Mouse (Mus musculus) mouse embryonic stem cell (cell line): ENCODE data around the gene Tbx2.

ENCODE experiments used
- in situ Hi-C, 2 experiments: fragments of 300-500 bp; cut with MboI; formaldehyde crosslinking; loops; 1 replicate in 1 of 2; 3 replicates in 1 of 2; pipeline ENCODE4 v1.14.3; 2019 to 2020; ENCODE audit warnings: low sequenced_read_pairs in 2 of 2, low pct_unique_long_range_greater_than_20kb in 1 of 2, mixed read lengths in 1 of 2; ENCODE audit not compliant: unreplicated experiment in 1 of 2

Gene Tbx2

DNA sequence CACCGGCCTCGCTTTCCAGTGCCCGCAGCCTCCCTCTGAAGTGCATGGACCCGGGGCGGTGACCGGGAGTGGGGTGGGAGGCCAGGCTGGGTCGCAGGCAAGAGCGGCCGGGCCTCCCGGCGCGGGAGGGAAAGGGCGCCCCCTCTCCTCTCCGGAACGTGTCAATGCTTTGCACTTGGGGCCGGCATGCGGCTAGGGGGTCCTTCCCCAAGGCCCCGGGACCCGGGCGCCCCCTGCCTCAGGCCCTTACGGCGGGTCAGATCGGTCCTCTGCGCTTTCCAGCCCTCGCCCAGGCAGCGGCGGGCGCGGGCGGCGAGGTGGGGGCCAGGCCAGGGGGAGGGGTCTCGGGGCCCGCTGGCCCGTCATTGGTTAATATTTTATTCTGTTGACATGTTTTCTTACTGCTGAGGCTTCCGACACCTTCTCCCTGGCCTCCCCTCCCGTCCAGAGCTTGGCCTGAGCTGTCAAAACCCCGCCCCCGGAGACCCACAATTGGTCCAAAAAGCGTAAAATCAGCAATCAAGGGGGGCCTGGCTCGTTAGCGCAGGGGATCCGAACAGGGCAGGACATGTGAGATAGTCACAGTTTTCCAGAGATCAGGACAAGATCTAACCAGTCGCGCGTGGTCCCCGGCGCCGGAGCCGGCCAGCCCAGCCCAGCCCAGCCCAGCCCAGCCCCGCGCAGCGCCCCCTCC, at the start of gene Tbx2:
Gene Tbx2 (plus strand): TSS at position 321 of the 694 bp plus-strand sequence.
- in situ Hi-C loops, result loop anchor here (10.0 to 25.0 kb wide), 2 partner anchors 445 to 1308 kb away; partner anchors contain the start of gene Lhx1 (in 1 of the 2)

DNA sequence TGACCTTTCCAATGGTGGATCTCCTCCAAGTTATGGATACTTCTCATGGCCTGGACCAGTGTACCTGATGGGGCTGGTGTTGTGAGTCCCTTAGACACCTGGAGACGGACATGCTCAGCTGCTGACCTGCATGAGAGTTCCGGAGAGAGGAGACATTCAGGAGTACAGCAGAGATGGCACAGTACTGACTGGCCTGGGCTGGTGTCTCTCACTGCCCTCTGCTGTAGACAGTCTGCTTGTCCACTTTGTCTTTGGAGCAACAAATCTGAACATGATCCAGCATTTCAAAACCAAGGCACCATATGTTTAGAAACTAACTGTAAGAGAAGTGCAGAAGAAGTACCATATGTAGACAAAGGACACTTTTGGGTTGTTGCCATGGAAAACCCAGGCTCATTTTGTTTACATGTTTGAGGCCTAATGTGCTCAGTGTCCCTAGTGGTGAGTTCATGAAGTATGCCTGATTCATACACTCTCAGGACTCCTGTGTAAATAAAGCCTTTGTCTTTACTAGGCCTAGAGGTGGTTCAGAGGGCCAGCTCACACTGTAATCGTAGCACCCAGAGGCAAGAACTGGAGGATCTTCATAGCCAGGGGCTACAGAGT, 46.1 kb upstream of the Tbx2 start:
- in situ Hi-C loops, result no loop called here

DNA sequence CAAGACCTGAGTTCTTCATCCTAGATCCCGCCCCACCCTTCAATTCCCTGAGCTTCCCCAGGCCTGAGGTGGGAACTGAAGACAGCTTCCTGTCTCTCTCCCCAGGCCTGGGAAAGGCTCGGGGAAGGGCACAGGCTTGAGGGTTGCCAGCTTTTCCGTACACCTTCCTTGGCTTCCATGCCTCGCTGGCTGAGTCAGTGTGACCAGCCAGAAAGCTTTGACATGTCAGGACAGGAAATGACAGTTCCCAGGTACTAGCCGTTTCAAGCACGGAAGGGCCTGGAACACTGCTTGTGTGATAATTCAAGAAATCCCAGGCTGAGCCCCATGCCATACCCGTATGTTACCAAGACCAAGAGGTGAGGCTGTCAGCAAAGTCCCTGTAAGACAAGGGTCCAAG, 42.6 kb upstream of the Tbx2 start:
- in situ Hi-C loops, result no loop called here

DNA sequence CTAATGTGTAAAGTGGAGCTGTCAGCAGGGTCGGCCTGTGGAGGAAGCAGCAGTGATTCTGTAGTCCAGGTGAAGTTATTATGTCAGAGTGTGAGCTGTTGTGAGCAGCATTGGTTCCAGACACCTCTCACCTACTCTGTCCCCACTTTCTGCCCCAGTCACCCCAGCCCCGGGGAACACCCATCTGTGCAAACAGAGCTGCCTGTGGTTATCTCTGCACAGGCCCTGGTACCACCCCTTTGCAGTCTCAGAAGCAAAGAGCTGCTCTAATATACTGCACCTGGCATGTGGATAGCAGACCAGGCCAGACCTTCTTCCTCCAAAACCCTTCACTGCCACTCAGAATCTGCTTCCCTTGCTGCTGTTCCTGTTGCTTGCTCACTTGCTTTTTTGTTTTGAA, 42.1 kb upstream of the Tbx2 start:
- in situ Hi-C loops, result no loop called here

DNA sequence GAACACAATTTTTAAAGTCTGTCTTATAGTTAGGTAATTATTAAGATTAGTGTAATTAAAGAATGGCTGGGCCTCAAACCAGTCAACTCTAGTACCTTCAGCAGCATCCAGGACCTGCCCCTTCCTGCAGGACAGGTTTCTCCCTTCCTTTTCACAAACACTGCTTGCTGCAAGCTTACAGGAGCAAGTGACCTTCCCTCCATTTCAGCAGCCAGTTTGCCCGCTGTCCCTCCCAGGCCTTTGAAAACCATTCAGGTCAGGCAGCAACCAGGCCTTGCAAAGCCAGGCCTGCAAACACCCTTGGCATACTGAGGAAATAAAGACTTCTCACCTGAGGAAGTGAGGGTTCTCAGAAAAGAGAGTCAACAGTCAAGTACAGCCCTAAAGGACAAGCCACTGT, 41.1 kb upstream of the Tbx2 start:
- in situ Hi-C loops, result no loop called here

DNA sequence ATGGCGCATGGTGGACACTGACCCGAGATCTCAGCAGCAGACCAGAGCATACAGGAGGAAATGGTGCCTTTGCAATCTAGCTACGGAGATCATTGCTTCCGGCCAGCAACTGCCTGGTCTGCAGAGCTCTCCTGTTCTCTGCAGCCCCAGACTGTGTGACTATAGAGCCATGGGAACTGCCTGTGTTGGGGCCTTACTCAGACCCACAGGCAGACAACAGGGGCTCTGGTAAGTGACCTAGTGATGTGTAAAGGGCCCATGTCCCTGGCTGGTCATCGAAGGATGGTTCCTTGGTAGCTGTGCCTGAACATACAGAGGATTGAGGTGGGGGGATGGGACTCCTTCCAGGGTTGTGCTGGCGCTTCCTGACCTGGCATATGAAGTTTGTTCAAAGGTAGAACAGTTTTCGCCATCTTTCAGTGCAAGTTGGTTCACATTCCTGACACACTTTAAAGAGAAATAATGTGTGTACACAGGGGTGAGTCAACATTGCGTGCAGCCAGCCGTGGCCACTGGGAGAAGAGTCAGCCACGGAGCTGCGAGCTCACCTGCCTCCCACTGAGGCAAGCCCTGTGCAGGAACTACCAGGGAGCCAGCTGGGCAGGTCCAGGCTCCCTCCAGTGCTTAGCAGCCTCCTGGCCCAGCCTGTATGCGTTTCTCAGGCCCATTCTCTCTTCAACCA, 39.7 kb upstream of the Tbx2 start:
- in situ Hi-C loops, result no loop called here

DNA sequence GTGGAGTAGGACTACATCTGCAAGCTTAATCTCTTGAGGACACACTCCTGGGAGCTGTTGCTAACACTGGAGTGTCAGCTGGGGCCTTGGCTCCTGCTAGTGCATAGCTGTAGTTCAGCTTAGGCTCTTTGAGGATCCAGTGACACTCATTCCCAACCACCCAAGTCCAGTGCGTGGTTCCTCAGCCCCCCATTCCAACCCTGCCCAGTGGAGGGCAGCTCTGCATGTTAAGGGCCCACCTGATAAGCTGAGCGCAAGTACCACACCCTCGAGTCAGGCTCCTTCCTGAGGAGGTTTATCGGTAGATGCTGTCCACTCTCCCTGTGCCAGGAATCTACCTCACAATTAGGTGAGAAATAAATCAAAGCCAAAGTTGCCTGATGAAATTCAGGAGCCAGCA, 32.9 kb upstream of the Tbx2 start:
- in situ Hi-C loops, result no loop called here

DNA sequence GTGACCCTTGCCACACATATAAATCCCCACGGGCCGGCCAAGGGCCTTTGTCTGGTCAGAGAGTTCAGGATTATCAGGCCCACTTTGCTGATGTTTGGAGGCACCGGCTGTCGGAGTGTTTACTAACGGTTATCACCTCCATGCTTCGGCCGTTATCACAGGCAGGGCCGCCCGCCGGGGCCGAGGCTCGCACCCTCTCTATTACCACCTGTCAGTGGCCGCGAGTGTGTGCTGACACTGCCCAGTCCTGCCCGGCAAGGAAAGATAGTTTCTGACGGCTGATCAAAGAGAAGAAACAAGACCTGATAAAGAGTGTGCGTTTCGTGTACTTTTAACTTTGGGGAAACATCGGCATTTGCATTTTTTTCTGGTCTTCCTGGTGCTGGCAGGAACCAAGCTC, 32.5 kb upstream of the Tbx2 start:
- in situ Hi-C loops, result loop anchor here in 1 of 2 experiments (25.0 kb wide), 1 partner anchor 413 kb away; no protein-coding TSS in a partner anchor

DNA sequence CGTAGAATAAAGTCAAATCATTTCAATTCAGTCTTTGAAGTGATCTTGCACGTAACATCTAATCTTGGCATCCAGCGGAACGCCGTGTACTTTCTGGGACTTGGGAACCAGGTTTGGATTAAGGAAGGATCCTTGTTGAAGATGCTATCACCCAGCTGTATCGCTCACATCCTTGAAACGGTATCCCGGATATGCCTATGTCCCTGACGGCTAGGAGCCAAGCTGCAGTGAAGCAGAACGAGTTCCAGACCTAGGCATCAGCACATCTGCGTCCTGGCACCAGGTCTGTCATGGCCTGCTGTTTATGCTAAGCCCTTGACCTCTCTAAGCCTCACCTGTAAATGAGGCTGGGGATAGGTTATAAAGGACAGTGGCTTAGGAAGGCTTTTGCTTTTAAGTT, 32.0 kb upstream of the Tbx2 start:
- in situ Hi-C loops, result loop anchor here in 1 of 2 experiments (25.0 kb wide), 1 partner anchor 413 kb away; no protein-coding TSS in a partner anchor

DNA sequence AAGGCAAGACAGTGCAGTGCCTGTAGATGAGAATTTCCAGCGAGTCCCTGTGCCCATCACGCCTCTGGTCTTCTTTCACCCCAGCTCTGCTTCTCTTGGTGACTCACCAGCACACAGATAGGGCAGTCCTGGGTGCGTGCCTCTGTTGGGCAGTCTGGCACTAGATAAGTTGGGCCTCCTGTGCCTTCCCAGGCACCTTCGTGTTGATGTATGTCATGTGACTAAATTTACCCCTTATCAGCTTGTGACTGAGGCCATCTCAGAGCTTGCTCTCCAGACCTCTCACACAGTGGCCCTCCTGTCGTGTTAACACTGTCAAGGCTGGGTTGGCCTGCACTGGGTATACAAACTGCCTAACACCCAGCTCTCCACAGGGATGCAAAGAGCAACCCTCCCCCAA, 28.3 kb upstream of the Tbx2 start:
- in situ Hi-C loops, result loop anchor here in 1 of 2 experiments (25.0 kb wide), 1 partner anchor 417 kb away; no protein-coding TSS in a partner anchor

DNA sequence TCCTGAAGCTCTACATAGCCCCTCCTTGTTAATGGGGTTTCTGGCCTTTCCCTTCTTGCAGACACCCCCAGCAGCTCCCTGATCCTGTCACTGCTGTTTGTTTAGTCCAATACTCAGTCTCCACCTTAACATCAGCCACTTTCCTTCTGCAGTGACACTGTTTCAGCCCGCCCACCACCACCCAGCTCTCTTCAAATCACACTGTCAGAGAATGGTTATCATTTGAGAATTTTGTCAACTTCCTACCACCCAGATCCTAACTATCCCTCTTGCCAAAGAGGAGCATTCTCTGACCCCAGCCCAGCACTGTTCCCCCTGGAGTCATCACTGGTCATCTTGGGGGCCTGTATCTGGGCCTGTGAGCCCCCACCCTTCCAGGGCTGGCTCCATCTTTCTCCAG, 26.6 kb upstream of the Tbx2 start:
- in situ Hi-C loops, result loop anchor here in 1 of 2 experiments (25.0 kb wide), 1 partner anchor 418 kb away; no protein-coding TSS in a partner anchor

DNA sequence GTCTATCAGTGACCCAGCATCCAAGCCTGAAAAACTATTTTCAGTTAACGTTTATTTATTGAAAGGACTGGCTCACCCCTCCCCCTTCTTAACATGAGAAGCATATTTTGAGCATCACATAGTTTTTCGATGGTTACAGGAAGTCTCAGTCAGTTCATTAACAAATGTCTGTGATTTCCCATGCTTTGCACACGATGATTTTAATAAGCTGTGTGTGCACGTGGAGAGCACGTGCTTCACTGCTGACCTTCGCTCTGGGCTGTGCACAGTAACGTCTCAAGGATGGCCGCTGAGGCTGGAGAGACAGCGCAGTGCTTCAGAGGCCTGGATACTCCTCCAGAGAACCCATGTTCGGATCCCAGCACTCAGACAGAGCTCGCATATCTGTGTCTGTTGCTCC, 25.0 kb upstream of the Tbx2 start:
- in situ Hi-C loops, result loop anchor here in 1 of 2 experiments (25.0 kb wide), 1 partner anchor 420 kb away; no protein-coding TSS in a partner anchor

DNA sequence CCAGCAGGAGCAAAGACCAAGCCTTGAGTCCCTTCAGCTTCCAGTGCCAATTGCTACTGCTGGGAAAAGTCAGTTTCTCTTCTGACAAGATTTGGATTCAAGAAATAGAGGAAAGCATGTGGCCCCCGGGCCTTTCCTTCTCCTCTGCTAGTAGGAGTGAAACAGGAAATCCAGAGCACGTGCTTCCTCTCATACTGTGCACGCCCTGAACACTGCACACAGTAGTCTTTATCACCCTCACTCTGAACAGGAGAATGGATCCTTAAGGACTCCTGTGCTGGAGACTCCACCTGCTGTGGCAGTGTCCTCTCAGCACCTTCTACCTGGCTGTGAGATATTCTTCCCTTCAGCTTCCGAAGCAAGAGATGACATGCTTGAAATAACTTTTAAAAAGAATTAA, 21.1 kb upstream of the Tbx2 start:
- in situ Hi-C loops, result loop anchor here in 1 of 2 experiments (25.0 kb wide), 1 partner anchor 424 kb away; no protein-coding TSS in a partner anchor

DNA sequence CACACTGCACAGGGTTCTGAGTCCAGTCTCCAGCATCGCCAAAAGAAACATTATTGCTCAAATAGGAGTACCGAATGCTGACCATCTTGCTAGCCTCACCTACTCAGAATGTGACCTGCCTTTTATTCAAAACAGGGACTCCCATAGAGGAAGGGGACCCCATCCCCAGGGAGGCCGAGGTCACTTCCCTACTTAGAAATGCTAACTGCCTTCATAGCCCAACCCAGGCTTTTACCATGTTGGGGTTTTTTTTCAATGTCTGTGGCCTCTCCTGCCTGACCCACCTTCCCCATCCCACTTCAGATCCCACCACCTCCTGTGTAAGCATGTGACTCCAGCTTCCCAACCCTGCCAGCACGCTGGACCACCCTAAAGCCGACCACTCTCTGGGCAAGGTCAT, 20.7 kb upstream of the Tbx2 start:
- in situ Hi-C loops, result loop anchor here in 1 of 2 experiments (25.0 kb wide), 1 partner anchor 424 kb away; no protein-coding TSS in a partner anchor

DNA sequence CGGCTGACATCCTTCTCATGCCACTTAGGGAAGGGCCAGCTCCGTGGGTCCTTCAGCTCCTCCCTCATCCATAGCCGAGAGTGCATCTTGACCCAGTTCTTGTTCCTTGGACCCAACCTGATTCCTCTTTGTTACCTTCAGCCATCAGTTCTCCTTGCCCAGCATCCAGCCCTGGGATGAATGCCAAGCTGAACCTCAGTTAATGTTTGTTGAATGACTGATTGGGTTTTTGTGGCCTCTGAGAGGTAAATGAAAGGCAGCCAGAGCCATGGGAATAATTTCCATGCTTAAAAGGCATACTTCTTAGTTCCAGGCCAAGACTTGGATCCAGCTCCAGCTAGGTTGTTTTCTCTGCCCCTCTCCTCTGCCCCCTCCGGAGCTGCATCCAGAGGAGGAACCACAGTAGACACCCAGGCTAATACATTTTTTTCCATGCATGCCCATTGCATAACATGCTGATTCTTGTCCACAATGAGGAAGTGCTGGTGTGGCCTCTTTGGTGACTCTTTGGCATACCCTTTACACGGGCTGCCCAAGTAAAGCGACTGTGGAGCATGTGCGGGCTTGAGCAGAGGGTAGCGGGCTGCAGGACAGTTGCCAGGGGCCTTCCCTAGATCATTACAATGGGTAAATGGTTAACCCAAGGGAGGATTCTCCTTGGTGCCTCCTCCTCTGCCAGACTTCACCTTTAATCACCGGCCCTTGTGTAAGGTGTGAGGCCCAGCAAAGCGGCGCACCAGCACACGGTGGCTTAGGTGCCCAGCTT, 20.0 kb upstream of the Tbx2 start:
- in situ Hi-C loops, result loop anchor here in 1 of 2 experiments (25.0 kb wide), 1 partner anchor 425 kb away; no protein-coding TSS in a partner anchor

DNA sequence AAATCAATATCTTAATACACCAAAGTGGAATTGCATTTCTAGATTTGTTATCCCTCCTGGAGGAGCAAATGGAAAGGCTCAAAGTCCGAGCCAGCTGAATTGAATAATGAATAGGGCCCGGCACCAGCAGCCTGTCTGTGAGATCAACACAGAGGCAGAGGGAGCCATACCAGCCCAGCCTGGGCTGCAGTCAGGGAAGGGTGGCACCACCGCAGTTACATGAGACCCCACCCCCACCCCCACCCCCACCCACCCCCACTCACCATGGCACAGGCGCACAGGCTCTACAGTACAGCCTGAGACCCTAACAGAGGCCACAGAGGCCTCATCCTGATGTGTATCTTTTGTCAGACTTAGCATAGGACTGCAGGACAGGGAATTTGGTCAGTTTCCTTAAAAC, 17.7 kb upstream of the Tbx2 start:
- in situ Hi-C loops, result loop anchor here in 1 of 2 experiments (25.0 kb wide), 1 partner anchor 427 kb away; no protein-coding TSS in a partner anchor

DNA sequence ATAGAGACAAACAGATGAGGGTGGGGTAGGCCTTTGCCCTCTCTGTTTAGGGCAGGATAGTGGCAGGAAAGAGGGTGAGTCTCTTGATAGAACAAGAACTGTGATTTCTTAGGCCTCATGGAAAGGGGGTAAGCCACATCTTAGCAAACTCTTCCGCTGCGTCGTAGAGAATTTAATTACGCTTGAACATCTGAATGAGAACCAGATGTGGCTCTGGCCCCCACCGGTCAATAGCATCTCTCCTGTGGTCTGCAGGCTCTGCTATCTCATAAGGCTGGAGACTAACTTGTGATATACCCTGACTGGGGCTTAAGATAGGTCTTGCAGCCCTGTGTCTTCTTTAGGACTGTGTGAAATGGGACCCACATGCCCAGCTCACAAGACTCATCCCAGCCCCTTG, 15.9 kb upstream of the Tbx2 start:
- in situ Hi-C loops, result loop anchor here in 1 of 2 experiments (25.0 kb wide), 1 partner anchor 429 kb away; no protein-coding TSS in a partner anchor

DNA sequence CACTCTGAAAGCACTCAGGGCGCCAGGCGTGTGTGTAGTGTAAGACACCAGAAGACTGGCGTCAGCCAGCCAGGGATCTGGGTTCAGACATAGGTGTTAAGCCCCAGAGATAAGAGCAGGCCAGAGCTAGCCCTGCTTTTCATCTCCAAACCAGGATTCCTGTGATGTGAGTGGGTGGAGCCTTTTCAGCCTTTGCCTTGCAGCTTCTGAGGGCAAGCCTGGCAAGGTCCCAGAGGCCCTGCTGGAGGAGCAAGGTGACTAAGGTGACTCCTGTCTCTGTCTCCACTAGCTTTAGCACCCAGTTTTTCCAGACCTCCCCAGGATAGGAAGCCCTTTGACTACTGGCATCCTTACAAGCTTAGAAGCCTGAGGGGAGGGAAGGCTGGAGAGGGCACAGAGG, 13.9 kb upstream of the Tbx2 start:
- in situ Hi-C loops, result loop anchor here in 1 of 2 experiments (25.0 kb wide), 1 partner anchor 431 kb away; no protein-coding TSS in a partner anchor
